Mouse (Mus musculus) liver, embryonic 12.5 days (tissue): ENCODE measurements around the gene Dglucy. TPM values are rescaled to one million over a fixed set of nuclear protein-coding genes. Genes with fewer than 3 reads are reported as not detected.

Source experiments
- polyA plus RNA-seq: library from polyadenylated mRNA; unstranded; fragments of >200 nt; fragmentation: Nextera tagmentation; extraction: Ambion mirVana; gene quantifications from 2 replicates; pipeline ENCODE4 v1.2.1, GENCODE M21; 2016

The Dglucy gene
- polyA plus RNA-seq, 1 experiment from 2014 or later, result 0.64 TPM

Other genes with a start within 250 kb of the Dglucy start
- gene Rps6ka5, start 52.1 kb upstream of the Dglucy start, polyA plus RNA-seq, result 2.2 and 2.5 TPM in 2 replicates
- gene Gpr68, start 129.1 kb downstream of the Dglucy start, polyA plus RNA-seq, result 0.04 TPM in 1 of 2 replicates, not detected in the other
- gene Ccdc88c, start 250.0 kb downstream of the Dglucy start, polyA plus RNA-seq, result 8.4 and 9.6 TPM in 2 replicates